Mouse (Mus musculus) spleen, adult 2 months (tissue): ENCODE measurements at regions not wholly inside any gene's neighbourhood (a gene's known extent, or its start where the extent isn't known, plus 50 kb on each side); places are given as distances from the start of the nearest gene placed in this dataset.

ENCODE experiments used
- DNase-seq, 2 experiments: peaks; one replicate each; pipeline versions ENCODE4 v3.0.0 to v3.0.0-alpha.2; 2012 to 2021; ENCODE audit warnings: low spot score in 2 of 2, low read depth in 1 of 2
- H3K27ac ChIP-seq: fragments of 200-500 bp; 2 replicates; pipeline ENCODE4 v1.5.1; 2012; ENCODE audit warnings: low read length, inconsistent platforms; ENCODE audit not compliant: insufficient read depth
- H3K27me3 ChIP-seq: fragments of 200-500 bp; 2 replicates; pipeline ENCODE4 v1.6.1; 2012; ENCODE audit warnings: mild to moderate bottlenecking, moderate library complexity, low read length, inconsistent platforms; ENCODE audit not compliant: control insufficient read depth, insufficient read depth
- H3K36me3 ChIP-seq: fragments of 200-500 bp; 2 replicates; pipeline ENCODE4 v1.6.1; 2012; ENCODE audit warnings: mild to moderate bottlenecking, low read length, inconsistent platforms; ENCODE audit not compliant: control insufficient read depth, insufficient read depth
- H3K4me1 ChIP-seq: fragments of 200-500 bp; 2 replicates; pipeline ENCODE4 v1.6.1; 2011; ENCODE audit warnings: inconsistent platforms; ENCODE audit not compliant: control insufficient read depth, insufficient read depth, insufficient read length
- H3K4me3 ChIP-seq: fragments of 200-500 bp; 2 replicates; pipeline ENCODE4 v1.5.1; 2011; ENCODE audit warnings: mild to moderate bottlenecking, inconsistent platforms; ENCODE audit not compliant: insufficient read depth, insufficient read length; ENCODE audit errors: extremely low read depth
- CTCF ChIP-seq: fragments of 200-500 bp; IDR thresholded peaks from 2 replicates; pipeline ENCODE4 v1.5.1; 2011; ENCODE audit warnings: mild to moderate bottlenecking, inconsistent platforms; ENCODE audit not compliant: insufficient read depth, insufficient read length, insufficient replicate concordance; ENCODE audit errors: extremely low read depth
- POLR2A ChIP-seq: fragments of 200-500 bp; IDR thresholded peaks from 2 replicates; pipeline ENCODE4 v1.6.1; 2011; ENCODE audit warnings: low read depth, low read length, inconsistent platforms
- WGBS: fragments of 180-500 bp; shearing (Covaris S2); methylation state at CpG from one replicate; pipeline ENCODE4 v1.1.7; 2018; 5-methylcytosine and 5-hydroxymethylcytosine counted together

GRCm38 (mm10) chr11:52641725-52642338 is 122.6 kb upstream of the Fstl4 start:
- Histone ChIP-seq H3K4me3 (no peak overlapping the region), H3K27me3 (no peaks in the 10 kb centered on the region), H3K4me1 (no peaks in the 10 kb centered on the region), H3K36me3 (no peaks in the 10 kb centered on the region), H3K27ac (no peak overlapping the region)
- TF ChIP-seq CTCF: no peak
- no peak for DNase-seq
- WGBS: 70% methylated on average over 14 of the region's 14 CpGs

- H3K36me3 ChIP-seq: no peaks in the 10 kb centered on the region
- no peaks in the 10 kb centered on the region for H3K27me3 ChIP-seq
- TF ChIP-seq CTCF (no peak), POLR2A (no peak)
- DNase-seq: no peak
- no peak overlapping the region for H3K27ac ChIP-seq
- H3K4me3 ChIP-seq: no peak overlapping the region
- WGBS: 72% methylated on average over 6 of the region's 6 CpGs
- H3K4me1 ChIP-seq: no peaks in the 10 kb centered on the region
Observed at GRCm38 (mm10) chr11:52644081-52644768, 120.2 kb upstream of the Fstl4 start.

DNA sequence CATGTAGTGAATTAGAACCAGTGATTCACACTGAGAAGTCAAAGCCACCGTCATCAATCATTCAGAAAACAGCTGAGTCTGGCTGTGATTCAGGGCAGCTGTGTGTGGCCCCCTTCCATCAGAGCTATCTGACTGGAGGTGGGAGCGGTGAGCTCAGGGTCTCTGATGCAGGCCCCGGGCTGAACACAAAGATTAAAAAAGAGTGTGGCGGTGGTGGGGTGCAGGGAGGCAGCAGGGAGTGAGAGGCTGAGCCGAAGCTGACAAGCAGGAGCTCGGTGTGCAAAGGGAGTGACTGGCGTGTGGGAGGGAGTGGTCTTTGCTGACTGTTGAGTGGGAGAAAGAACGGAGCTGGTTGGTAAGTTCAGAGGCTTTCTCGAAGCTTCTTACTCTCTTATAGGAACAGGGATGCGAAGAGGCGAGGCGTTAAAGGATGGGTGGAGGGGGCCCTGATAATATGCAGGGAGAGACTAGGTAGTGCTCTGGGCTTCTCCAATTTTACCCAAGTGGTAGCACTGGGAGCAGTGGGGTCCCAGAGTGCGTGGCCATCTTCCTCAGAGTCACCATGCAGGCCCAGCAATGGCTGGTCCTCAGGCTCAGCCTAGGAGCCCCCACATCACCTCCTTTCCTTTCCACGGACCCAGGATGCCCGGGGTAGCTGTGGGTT is 116.1 kb upstream of the Fstl4 start:
- no peak for DNase-seq
- Histone ChIP-seq H3K4me3 (no peak overlapping the region), H3K27ac (no peak overlapping the region), H3K4me1 (no peaks in the 10 kb centered on the region), H3K36me3 (no peaks in the 10 kb centered on the region), H3K27me3 (no peaks in the 10 kb centered on the region)
- TF ChIP-seq CTCF (no peak), POLR2A (no peak)
- 79% methylated on average over 15 of the region's 15 CpGs for WGBS

GRCm38 (mm10) chr11:52648849-52649400 is 115.5 kb upstream of the Fstl4 start:
- no peak overlapping the region for H3K4me3 ChIP-seq
- H3K27me3 ChIP-seq: no peaks in the 10 kb centered on the region
- DNase-seq: no peak
- WGBS: 62% methylated on average over 8 of the region's 8 CpGs
- no peak overlapping the region for H3K27ac ChIP-seq
- TF ChIP-seq CTCF (no peak), POLR2A (no peak)
- no peaks in the 10 kb centered on the region for H3K36me3 ChIP-seq
- no peaks in the 10 kb centered on the region for H3K4me1 ChIP-seq

- TF ChIP-seq CTCF (no peak), POLR2A (no peak)
Observed at GRCm38 (mm10) chr11:52654640-52655039, 109.8 kb upstream of the Fstl4 start.

GRCm38 (mm10) chr11:52655720-52656474 is 108.5 kb upstream of the Fstl4 start:
- no peak for DNase-seq
- TF ChIP-seq POLR2A (no peak), CTCF (no peak)
- 58% methylated on average over 2 of the region's 2 CpGs for WGBS
- Histone ChIP-seq H3K27ac (no peak overlapping the region), H3K4me3 (no peak overlapping the region), H3K27me3 (no peaks in the 10 kb centered on the region), H3K36me3 (no peaks in the 10 kb centered on the region), H3K4me1 (no peaks in the 10 kb centered on the region)

More at GRCm38 (mm10) chr11:52654640-52655039, 109.8 kb upstream of the Fstl4 start:
- Histone ChIP-seq H3K27me3 (no peaks in the 10 kb centered on the region), H3K27ac (no peak overlapping the region), H3K4me3 (no peak overlapping the region), H3K36me3 (no peaks in the 10 kb centered on the region), H3K4me1 (no peaks in the 10 kb centered on the region)
- 90% methylated on average over 7 of the region's 7 CpGs for WGBS
- no peak for DNase-seq
